Mouse (Mus musculus) Patski (cell line): ENCODE measurements around the gene Pacsin2. TPM values are rescaled to one million over a fixed set of nuclear protein-coding genes. Genes with fewer than 3 reads are reported as not detected.
"Not testable (repeated sequence)": the region's sequence is repeated elsewhere in the genome, so short reads cannot be mapped to it uniquely, and the experiment has no call there.

Source experiments
- ATAC-seq: fragments of 100-300 bp; one replicate; pipeline ENCODE4 v1.8.0; 2021
- CTCF ChIA-PET: fragments of 350-600 bp; sonication (Branson Sonifier 250); formaldehyde crosslinking; loops from one replicate; lab custom pipeline; 2022; ENCODE audit warnings: inconsistent platforms; lab: Charles Lee
- POLR2A ChIA-PET: fragments of 350-600 bp; sonication (Branson Sonifier 250); formaldehyde crosslinking; loops from one replicate; lab custom pipeline; 2022; ENCODE audit warnings: antibody characterized with exemption, inconsistent platforms; lab: Charles Lee
- DNase-seq: peaks from one replicate; pipeline ENCODE4 v3.0.0-alpha.2; 2011; ENCODE audit warnings: low read depth, low spot score
- H3K27me3 ChIP-seq: fragments of 371-371 bp; one replicate; pipeline ENCODE4 v1.5.1; 2021
- CTCF ChIP-seq: fragments of 100-300 bp; IDR thresholded peaks from one replicate; pipeline ENCODE4 v1.5.1; 2021
- in situ Hi-C: fragments of 300-500 bp; cut with MboI; formaldehyde crosslinking; loops from 3 replicates; pipeline ENCODE4 v1.11.1; 2018; ENCODE audit warnings: low pct_unique_long_range_greater_than_20kb, mixed read lengths
- polyA plus RNA-seq: library from polyadenylated mRNA; unstranded; gene quantifications from one replicate; pipeline ENCODE4 v1.2.3, GENCODE M21; 2021

Gene Pacsin2
- polyA plus RNA-seq, 1 experiment from 2014 or later, result 126 TPM

- ChIA-PET POLR2A (interaction anchor here (1.4 kb wide), 1 partner anchor 193 kb away, joined by 3 read pairs; no protein-coding TSS in a partner anchor), CTCF (no interaction called here)
- no peak for TF ChIP-seq CTCF
- DNase-seq (no peak), ATAC-seq (peak; percentile 44)
- in situ Hi-C loops, result no loop called here
- H3K27me3 ChIP-seq, result no peaks in the 10 kb centered on the region
These were observed 97.4 kb downstream of the Pacsin2 start for GRCm38 (mm10) chr15:83366933-83367552.

- TF ChIP-seq CTCF, result peak; percentile 45
- CTCF ChIA-PET, result interaction anchor here (1.6 kb wide), 1 partner anchor 13 kb away, joined by 6 read pairs; no protein-coding TSS in a partner anchor
- no peak for DNase-seq
- no peak for ATAC-seq
- in situ Hi-C loops, result no loop called here
- POLR2A ChIA-PET, result interaction anchor here (0.6 kb wide), 1 partner anchor 857 kb away, joined by 4 read pairs; no protein-coding TSS in a partner anchor
- no peaks in the 10 kb centered on the region for H3K27me3 ChIP-seq
These were observed 98.7 kb downstream of the Pacsin2 start for GRCm38 (mm10) chr15:83365697-83366096.

- POLR2A ChIA-PET, result no interaction called here
- H3K27me3 ChIP-seq, result no peaks in the 10 kb centered on the region
- DNase-seq, result no peak
- no peak for TF ChIP-seq CTCF
- in situ Hi-C loops, result no loop called here
- ATAC-seq, result no peak
- CTCF ChIA-PET, result interaction anchor here (1.6 kb wide), 2 partner anchors 11 kb away, joined by 5 to 6 read pairs; no protein-coding TSS in a partner anchor
These were observed 100.2 kb downstream of the Pacsin2 start for GRCm38 (mm10) chr15:83364194-83364593.

GRCm38 (mm10) chr15:83362813-83363212, 101.6 kb downstream of the Pacsin2 start:
- in situ Hi-C loops, H3K27me3 ChIP-seq, CTCF ChIA-PET, DNase-seq, POLR2A ChIA-PET, ATAC-seq: not testable (repeated sequence)

DNA sequence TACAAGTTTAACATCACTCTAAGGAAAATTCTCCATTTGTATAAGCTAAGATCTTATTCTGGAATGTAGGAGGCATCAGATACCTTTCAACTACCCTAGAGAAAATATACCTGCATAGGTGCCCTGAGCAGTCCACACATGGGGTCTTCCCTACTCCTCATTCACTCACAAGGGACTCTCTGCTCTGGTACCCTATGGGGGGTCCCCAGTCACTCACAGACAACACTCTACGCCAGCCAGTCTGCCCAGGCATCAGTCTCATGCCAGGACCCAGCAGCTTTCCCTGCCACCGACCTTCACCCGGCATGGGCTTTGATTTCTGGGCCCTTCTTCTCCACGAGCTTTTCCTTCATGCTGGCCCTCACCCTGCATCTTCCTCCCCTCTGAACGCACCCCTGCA, 103.5 kb downstream of the Pacsin2 start:
- DNase-seq, POLR2A ChIA-PET, ATAC-seq, H3K27me3 ChIP-seq, in situ Hi-C loops: not testable (repeated sequence)
- CTCF ChIA-PET, result interaction anchor here (1.5 kb wide), 1 partner anchor 10 kb away, joined by 5 read pairs; no protein-coding TSS in a partner anchor

DNA sequence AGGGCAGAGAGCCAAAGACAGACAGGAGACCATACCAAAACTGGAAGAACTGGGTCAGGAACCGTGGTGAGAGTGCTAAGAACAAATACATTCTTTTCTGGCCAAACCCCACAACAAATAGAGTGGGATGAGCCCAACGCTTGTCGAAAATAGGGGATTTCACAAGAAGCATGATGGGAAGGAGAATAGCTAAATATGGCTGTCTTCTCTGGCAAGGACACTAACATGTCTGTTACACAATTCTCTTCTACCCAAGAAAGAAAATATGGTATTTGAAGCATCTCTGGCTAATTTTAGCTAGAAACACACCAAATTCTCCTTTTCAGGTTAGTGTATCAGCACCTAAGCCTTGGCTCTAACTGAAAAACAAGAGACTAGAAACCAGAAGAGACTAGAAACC, 104.3 kb downstream of the Pacsin2 start:
- DNase-seq, result no peak
- no peak for TF ChIP-seq CTCF
- ChIA-PET CTCF (interaction anchor here (1.0 to 1.5 kb wide), 3 partner anchors 9 to 15 kb away, joined by 3 to 5 read pairs (median 4); no protein-coding TSS in a partner anchor), POLR2A (no interaction called here)
- no peaks in the 10 kb centered on the region for H3K27me3 ChIP-seq
- ATAC-seq, result no peak
- in situ Hi-C loops, result no loop called here

DNA sequence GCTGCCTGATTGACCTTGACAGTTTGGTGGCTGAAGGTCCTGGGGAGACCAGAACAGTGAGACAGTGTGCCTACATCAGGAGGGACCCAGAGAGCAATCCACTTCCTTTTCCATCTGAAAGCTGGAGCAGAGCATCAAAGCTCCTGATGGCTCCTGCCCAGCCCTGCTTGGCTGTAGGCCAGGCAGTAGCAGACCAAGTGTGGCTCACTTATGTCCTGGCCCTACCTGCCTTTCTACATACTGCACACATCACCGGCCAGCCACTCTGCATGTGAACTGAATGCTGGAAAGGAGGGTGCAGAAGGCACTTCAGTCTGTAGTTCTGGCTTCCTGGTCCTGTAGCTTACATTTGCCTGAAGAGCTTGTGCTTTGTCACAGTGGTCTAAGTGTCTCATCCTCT, 105.9 kb downstream of the Pacsin2 start:
- ATAC-seq, result no peak
- CTCF ChIA-PET, result interaction anchor here (1.4 kb wide), 1 partner anchor 17 kb away, joined by 4 read pairs; no protein-coding TSS in a partner anchor

GRCm38 (mm10) chr15:83351546-83351945, 112.9 kb downstream of the Pacsin2 start:
- in situ Hi-C loops, result no loop called here
- ATAC-seq (no peak), DNase-seq (no peak)
- ChIA-PET CTCF (interaction anchor here (1.5 kb wide), 2 partner anchors 9 to 23 kb away, joined by 4 to 5 read pairs; no protein-coding TSS in a partner anchor), POLR2A (no interaction called here)
- TF ChIP-seq CTCF, result no peak
- no peaks in the 10 kb centered on the region for H3K27me3 ChIP-seq

More for the DNA sequence above, 105.9 kb downstream of the Pacsin2 start:
- in situ Hi-C loops, result no loop called here
- no peak for DNase-seq
- no peak for TF ChIP-seq CTCF
- POLR2A ChIA-PET, result no interaction called here
- no peaks in the 10 kb centered on the region for H3K27me3 ChIP-seq

DNA sequence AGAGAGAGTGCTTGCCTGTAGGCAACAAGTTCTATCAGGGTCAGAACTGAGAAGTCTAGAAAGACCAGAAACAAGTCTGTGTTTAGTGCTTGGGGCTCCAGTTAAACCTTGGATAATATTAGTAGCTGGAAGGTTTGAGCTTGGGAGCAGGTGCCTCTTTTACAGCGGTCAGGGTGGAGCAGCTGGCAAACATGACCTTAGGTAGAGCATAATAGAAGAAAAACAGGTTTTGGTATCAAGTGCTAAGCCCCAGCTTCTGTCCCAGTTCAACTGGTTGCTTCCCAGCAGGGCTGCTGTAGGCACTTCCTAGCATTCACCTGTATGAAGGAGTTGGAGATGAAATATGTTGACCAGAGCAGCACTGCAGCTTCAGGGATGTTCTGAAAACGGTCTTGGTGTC, 113.5 kb downstream of the Pacsin2 start:
- no peak for ATAC-seq
- CTCF ChIA-PET, result interaction anchor here (1.5 kb wide), 1 partner anchor 10 kb away, joined by 5 read pairs; no protein-coding TSS in a partner anchor
- no peak for TF ChIP-seq CTCF
- no peak for DNase-seq
- in situ Hi-C loops, result no loop called here
- POLR2A ChIA-PET, result no interaction called here
- no peaks in the 10 kb centered on the region for H3K27me3 ChIP-seq

DNA sequence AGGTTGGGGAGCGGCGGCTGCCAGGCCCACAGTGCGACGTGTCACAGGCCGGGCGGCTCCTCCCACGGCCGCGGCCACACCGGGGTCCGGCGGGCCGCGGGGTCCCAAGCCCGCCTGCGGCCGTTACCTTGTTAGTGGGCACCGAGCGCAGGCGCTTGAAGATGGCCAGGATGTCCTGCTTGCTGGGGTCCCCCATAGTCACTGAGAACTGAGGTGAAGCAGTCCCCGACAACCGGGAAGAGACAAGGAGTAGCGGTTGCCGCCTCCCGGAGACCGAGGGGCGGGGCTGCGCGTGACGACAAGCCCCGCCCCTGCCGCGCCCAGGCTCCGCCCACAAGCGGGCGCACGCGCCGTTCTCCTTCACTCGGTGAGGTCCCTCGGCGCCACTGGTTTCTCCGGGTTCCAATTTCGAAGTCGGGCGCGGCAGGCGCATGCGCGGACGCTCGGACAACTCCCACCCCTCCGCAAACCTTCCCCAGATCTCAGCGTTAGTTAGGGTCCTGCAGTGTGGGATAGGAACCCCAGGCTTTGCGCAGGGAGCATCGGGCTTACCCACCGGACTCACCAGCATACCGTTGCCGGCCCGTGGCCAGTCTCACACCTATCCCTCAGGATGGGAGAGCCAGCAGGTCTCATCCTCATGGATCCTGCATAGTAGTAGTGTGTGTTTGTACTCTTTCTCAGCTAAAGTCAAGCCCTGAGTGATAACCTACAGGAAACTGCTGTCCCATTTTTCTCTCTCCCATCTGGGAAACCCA, 114.3 kb downstream of the Pacsin2 start, which contains the start of gene Arfgap3:
Gene Arfgap3 (minus strand): TSS at position 294 of the 758 bp plus-strand sequence.
- in situ Hi-C loops, result no loop called here
- CTCF ChIA-PET, result interaction anchor here (1.5 kb wide), 1 partner anchor 10 kb away, joined by 5 read pairs; no protein-coding TSS in a partner anchor

More for the DNA sequence above, 114.3 kb downstream of the Pacsin2 start, which contains the start of gene Arfgap3:
- DNase-seq (peak; percentile 62), ATAC-seq (peak; percentile 83)
- TF ChIP-seq CTCF, result no peak
- POLR2A ChIA-PET, result no interaction called here
- H3K27me3 ChIP-seq, result no peaks in the 10 kb centered on the region
